Mouse (Mus musculus): ENCODE data around the gene Slc25a27. TPM values are rescaled to one million over a fixed set of nuclear protein-coding genes. Genes with fewer than 3 reads are reported as not detected.

The Slc25a27 gene
- polyA plus RNA-seq, 1 experiment, result not detected

GRCm38 (mm10) chr17:43598706-43599105 is 68.3 kb downstream of the Slc25a27 start:
- TF ChIP-seq TAL1 (IDR thresholded peaks at IDR 0.05; ENCODE audit: low read length) (no peak), GATA1 (IDR thresholded peaks at IDR 0.05; ENCODE audit: low read length) (no peak)
- Histone ChIP-seq H3K4me1 (ENCODE audit: control insufficient read depth) (no peaks in the 10 kb centered on the region), H3K9me3 (ENCODE audit: control insufficient read depth, low read length) (peaks cover 6% of the 10 kb centered on the region), H3K36me3 (ENCODE audit: control insufficient read depth) (no peaks in the 10 kb centered on the region), H3K27me3 (ENCODE audit: control insufficient read depth) (no peaks in the 10 kb centered on the region), H3K4me3 (replicated peaks) (no peak overlapping the region)

DNA sequence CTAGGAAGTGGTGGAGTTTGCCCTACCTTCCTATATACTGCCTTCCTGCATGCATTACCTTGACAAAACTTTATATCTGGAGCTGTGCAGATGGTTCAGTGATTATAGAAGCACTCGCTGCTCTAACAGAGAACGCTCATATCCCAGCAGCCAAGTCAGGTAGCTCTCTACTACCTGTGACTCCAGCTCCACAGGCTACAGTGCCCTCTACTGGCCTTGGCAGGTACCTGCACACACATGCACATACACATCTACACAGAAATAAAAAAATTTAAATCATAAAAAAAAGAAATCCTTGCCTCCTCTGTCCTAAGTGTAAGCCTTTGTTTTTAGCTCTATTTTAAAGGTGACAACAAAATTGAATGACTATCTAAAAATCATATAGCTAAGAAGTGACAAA is 69.3 kb downstream of the Slc25a27 start:
- Histone ChIP-seq H3K36me3 (ENCODE audit: control insufficient read depth) (no peaks in the 10 kb centered on the region), H3K9me3 (ENCODE audit: control insufficient read depth, low read length) (peaks cover 6% of the 10 kb centered on the region), H3K4me3 (replicated peaks) (no peak overlapping the region), H3K4me1 (ENCODE audit: control insufficient read depth) (no peaks in the 10 kb centered on the region), H3K27me3 (ENCODE audit: control insufficient read depth) (no peaks in the 10 kb centered on the region)
- no peak for TF ChIP-seq GATA1 (IDR thresholded peaks at IDR 0.05; ENCODE audit: low read length)

- Histone ChIP-seq H3K9me3 (ENCODE audit: control insufficient read depth, low read length) (peaks cover 4% of the 10 kb centered on the region), H3K4me1 (ENCODE audit: control insufficient read depth) (no peaks in the 10 kb centered on the region), H3K27me3 (ENCODE audit: control insufficient read depth) (no peaks in the 10 kb centered on the region), H3K36me3 (ENCODE audit: control insufficient read depth) (no peaks in the 10 kb centered on the region), H3K4me3 (replicated peaks) (no peak overlapping the region)
- no peak for TF ChIP-seq TAL1 (IDR thresholded peaks at IDR 0.05; ENCODE audit: low read length)
- no peak for TF ChIP-seq GATA1 (IDR thresholded peaks at IDR 0.05; ENCODE audit: low read length)
These were observed 74.4 kb downstream of the Slc25a27 start for GRCm38 (mm10) chr17:43592296-43593291.

Other genes starting within 250 kb of the Slc25a27 start
- gene Mep1a, start 164.4 kb downstream of the Slc25a27 start, polyA plus RNA-seq (2012), result not detected in 2 replicates
- not detected in 2 replicates for gene Ankrd66, start 123.6 kb downstream of the Slc25a27 start, polyA plus RNA-seq (2012)
- 0.02 TPM in 1 of 2 replicates, not detected in the other for gene Pla2g7, start 99.1 kb downstream of the Slc25a27 start, polyA plus RNA-seq (2012)
- not detected in 2 replicates for gene Tdrd6, start 36.9 kb downstream of the Slc25a27 start, polyA plus RNA-seq (2012)
- not detected in 2 replicates for gene Cyp39a1, start 211 bp upstream of the Slc25a27 start, polyA plus RNA-seq (2012)
- 0.01 TPM in 1 of 2 replicates, not detected in the other for gene Rcan2, start 134.1 kb upstream of the Slc25a27 start, polyA plus RNA-seq (2012)

Measured in erythroblast, embryonic 14.5 days (primary cell).